Mouse (Mus musculus) spleen, adult 2 months (tissue): ENCODE measurements at regions not wholly inside any gene's neighbourhood (a gene's known extent, or its start where the extent isn't known, plus 50 kb on each side); places are given as distances from the start of the nearest gene placed in this dataset.

ENCODE experiments used
- DNase-seq, 2 experiments: peaks; one replicate each; pipeline versions ENCODE4 v3.0.0 to v3.0.0-alpha.2; 2012 to 2021; ENCODE audit warnings: low spot score in 2 of 2, low read depth in 1 of 2
- H3K27ac ChIP-seq: fragments of 200-500 bp; 2 replicates; pipeline ENCODE4 v1.5.1; 2012; ENCODE audit warnings: low read length, inconsistent platforms; ENCODE audit not compliant: insufficient read depth
- H3K27me3 ChIP-seq: fragments of 200-500 bp; 2 replicates; pipeline ENCODE4 v1.6.1; 2012; ENCODE audit warnings: mild to moderate bottlenecking, moderate library complexity, low read length, inconsistent platforms; ENCODE audit not compliant: control insufficient read depth, insufficient read depth
- H3K36me3 ChIP-seq: fragments of 200-500 bp; 2 replicates; pipeline ENCODE4 v1.6.1; 2012; ENCODE audit warnings: mild to moderate bottlenecking, low read length, inconsistent platforms; ENCODE audit not compliant: control insufficient read depth, insufficient read depth
- H3K4me1 ChIP-seq: fragments of 200-500 bp; 2 replicates; pipeline ENCODE4 v1.6.1; 2011; ENCODE audit warnings: inconsistent platforms; ENCODE audit not compliant: control insufficient read depth, insufficient read depth, insufficient read length
- H3K4me3 ChIP-seq: fragments of 200-500 bp; 2 replicates; pipeline ENCODE4 v1.5.1; 2011; ENCODE audit warnings: mild to moderate bottlenecking, inconsistent platforms; ENCODE audit not compliant: insufficient read depth, insufficient read length; ENCODE audit errors: extremely low read depth
- CTCF ChIP-seq: fragments of 200-500 bp; IDR thresholded peaks from 2 replicates; pipeline ENCODE4 v1.5.1; 2011; ENCODE audit warnings: mild to moderate bottlenecking, inconsistent platforms; ENCODE audit not compliant: insufficient read depth, insufficient read length, insufficient replicate concordance; ENCODE audit errors: extremely low read depth
- POLR2A ChIP-seq: fragments of 200-500 bp; IDR thresholded peaks from 2 replicates; pipeline ENCODE4 v1.6.1; 2011; ENCODE audit warnings: low read depth, low read length, inconsistent platforms
- WGBS: fragments of 180-500 bp; shearing (Covaris S2); methylation state at CpG from one replicate; pipeline ENCODE4 v1.1.7; 2018; 5-methylcytosine and 5-hydroxymethylcytosine counted together

DNA sequence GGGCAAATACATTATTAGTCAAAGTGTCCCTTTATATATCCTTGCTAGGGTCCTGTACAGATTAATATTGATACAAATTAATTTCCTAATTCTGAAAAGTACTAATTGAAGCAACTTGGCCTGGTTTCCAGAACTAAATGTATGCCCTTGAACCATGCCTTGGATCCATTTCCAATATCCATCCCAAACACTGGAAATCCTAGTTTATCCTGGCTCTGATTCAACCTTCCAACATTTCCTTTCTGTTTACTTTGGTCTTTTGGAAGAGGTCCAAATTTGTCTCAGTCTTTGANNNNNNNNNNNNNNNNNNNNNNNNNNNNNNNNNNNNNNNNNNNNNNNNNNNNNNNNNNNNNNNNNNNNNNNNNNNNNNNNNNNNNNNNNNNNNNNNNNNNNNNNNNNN is 307.2 kb downstream of the Adgrl2 start:
- Histone ChIP-seq H3K4me3 (no peak overlapping the region), H3K36me3 (no peaks in the 10 kb centered on the region), H3K4me1 (no peaks in the 10 kb centered on the region), H3K27ac (no peak overlapping the region), H3K27me3 (no peaks in the 10 kb centered on the region)
- no peak for DNase-seq
- no peak for TF ChIP-seq POLR2A
- TF ChIP-seq CTCF, result no peak

GRCm38 (mm10) chr3:148682445-148682994 is 307.8 kb downstream of the Adgrl2 start:
- TF ChIP-seq POLR2A, result no peak
- TF ChIP-seq CTCF, result no peak
- Histone ChIP-seq H3K27ac (no peak overlapping the region), H3K4me3 (no peak overlapping the region), H3K27me3 (no peaks in the 10 kb centered on the region), H3K4me1 (no peaks in the 10 kb centered on the region), H3K36me3 (no peaks in the 10 kb centered on the region)
- WGBS, result 90% methylated on average over 6 of the region's 6 CpGs
- DNase-seq, result no peak

- TF ChIP-seq POLR2A (no peak), CTCF (no peak)
- 92% methylated on average over 2 of the region's 2 CpGs for WGBS
- H3K27me3 ChIP-seq, result no peaks in the 10 kb centered on the region
- no peak overlapping the region for H3K27ac ChIP-seq
- no peak for DNase-seq
- no peaks in the 10 kb centered on the region for H3K36me3 ChIP-seq
- no peak overlapping the region for H3K4me3 ChIP-seq
- H3K4me1 ChIP-seq, result no peaks in the 10 kb centered on the region
These were observed 309.2 kb downstream of the Adgrl2 start for GRCm38 (mm10) chr3:148681186-148681585.

- 79% methylated on average over 8 of the region's 8 CpGs for WGBS
- TF ChIP-seq POLR2A (no peak), CTCF (no peak)
- Histone ChIP-seq H3K27ac (no peak overlapping the region), H3K4me3 (no peak overlapping the region), H3K36me3 (no peaks in the 10 kb centered on the region), H3K4me1 (no peaks in the 10 kb centered on the region), H3K27me3 (no peaks in the 10 kb centered on the region)
- no peak for DNase-seq
These were observed 309.6 kb downstream of the Adgrl2 start for GRCm38 (mm10) chr3:148680737-148681136.

GRCm38 (mm10) chr3:148680086-148680485 is 310.3 kb downstream of the Adgrl2 start:
- no peaks in the 10 kb centered on the region for H3K36me3 ChIP-seq
- H3K27ac ChIP-seq, result no peak overlapping the region
- H3K27me3 ChIP-seq, result no peaks in the 10 kb centered on the region
- no peak for TF ChIP-seq CTCF
- TF ChIP-seq POLR2A, result no peak
- WGBS, result 93% methylated on average over 4 of the region's 4 CpGs
- no peak for DNase-seq
- H3K4me3 ChIP-seq, result no peak overlapping the region
- H3K4me1 ChIP-seq, result no peaks in the 10 kb centered on the region

- no peaks in the 10 kb centered on the region for H3K4me1 ChIP-seq
- TF ChIP-seq POLR2A (no peak), CTCF (no peak)
- DNase-seq, result no peak
- H3K27ac ChIP-seq, result no peak overlapping the region
- H3K36me3 ChIP-seq, result no peaks in the 10 kb centered on the region
- no peak overlapping the region for H3K4me3 ChIP-seq
- WGBS, result 74% methylated on average over 2 of the region's 2 CpGs
- H3K27me3 ChIP-seq, result no peaks in the 10 kb centered on the region
These were observed 311.2 kb downstream of the Adgrl2 start for GRCm38 (mm10) chr3:148679121-148679520.

DNA sequence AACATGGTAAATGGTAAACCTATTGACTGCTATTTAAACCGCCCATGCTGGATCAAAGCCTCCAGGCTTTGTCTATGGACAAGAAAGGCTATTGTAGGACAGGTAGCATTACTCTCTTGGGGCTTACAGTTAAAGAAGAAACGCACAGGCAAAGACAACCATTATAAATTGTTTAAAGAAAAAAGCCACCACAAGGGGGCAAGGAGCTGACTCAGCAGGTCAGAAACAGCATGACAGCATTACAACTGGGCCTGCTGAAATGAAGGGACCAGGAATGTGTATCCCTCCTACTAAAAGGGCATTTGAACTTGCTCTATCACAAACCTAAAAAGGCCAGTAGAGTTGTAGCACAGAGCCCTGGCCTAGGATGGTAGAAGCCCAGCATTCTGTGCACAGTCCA is 314.3 kb downstream of the Adgrl2 start:
- no peaks in the 10 kb centered on the region for H3K4me1 ChIP-seq
- H3K27ac ChIP-seq, result no peak overlapping the region
- TF ChIP-seq POLR2A, result no peak
- no peak for TF ChIP-seq CTCF
- no peaks in the 10 kb centered on the region for H3K36me3 ChIP-seq
- H3K27me3 ChIP-seq, result no peaks in the 10 kb centered on the region
- no peak for DNase-seq
- WGBS, result 75% methylated on average over 2 of the region's 2 CpGs
- H3K4me3 ChIP-seq, result no peak overlapping the region
